ENCODE assay signal across 8 mouse cellular contexts in the genomic region with DNA sequence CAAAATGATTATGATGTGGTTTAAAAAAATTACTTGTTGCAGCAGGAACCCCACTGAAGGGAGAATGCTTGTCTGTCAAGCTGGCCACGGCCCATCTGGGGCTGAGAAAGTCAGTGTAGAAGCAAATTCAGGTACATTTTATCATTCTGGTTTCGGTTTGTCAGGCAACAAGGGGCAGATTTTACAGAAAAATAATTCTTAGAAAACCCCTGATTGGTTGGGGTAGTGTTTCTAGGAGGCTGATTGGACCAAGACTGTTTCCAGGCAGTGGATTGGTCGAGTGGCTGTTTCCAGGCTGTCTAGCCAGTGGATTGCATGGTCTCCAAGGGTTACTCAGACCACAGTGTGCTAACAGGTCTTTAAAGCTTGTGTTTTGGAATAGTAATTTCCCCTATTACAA. TPM values are rescaled to one million over a fixed set of nuclear protein-coding genes. Genes with fewer than 3 reads are reported as not detected.
DNase-seq lines count a peak whose midpoint lies in the region; ATAC-seq and TF ChIP-seq lines count a peak whose summit lies in the region.

Pnrc1 (minus strand) TSS at position 162 of the 400 bp plus-strand sequence.

- no peak within 1 kb of the TSS for H3K4me2 ChIP-seq in forebrain, embryonic 14.5 days (ENCODE audit: low read length)
- H3K4me2 ChIP-seq in lung, postnatal 0 days (replicated peaks; ENCODE audit: low read depth, low read length): peak within 1 kb of the TSS; percentile 46

- no peak within 1 kb of the TSS for H3K27ac ChIP-seq in forebrain, embryonic 14.5 days (ENCODE audit: low read depth, low read length)
- peak within 1 kb of the TSS; percentile 82 for H3K27ac ChIP-seq in layer of hippocampus, adult 2 months
- peak within 1 kb of the TSS; percentile 57 for H3K27ac ChIP-seq in lung, postnatal 0 days (ENCODE audit: low read length)

- WGBS in forebrain, embryonic 14.5 days: 63% methylated on average over 3 of the region's 3 CpGs
- 29% methylated on average over 3 of the region's 3 CpGs for WGBS in lung, postnatal 0 days

- DNase-seq in cerebellum, adult 9-11 months: peak; percentile 20
- no peak for DNase-seq in cerebellum, adult 11 months
- peak; percentile 79 to 91 for DNase-seq in adrenal gland, adult (ENCODE audit: inconsistent age in 2 of 2, low spot score in 1 of 2)
- no peak for DNase-seq in forebrain, embryonic 14.5 days (ENCODE audit: low spot score)
- DNase-seq in heart, postnatal 25 days (ENCODE audit: low spot score): peak; percentile 38
- DNase-seq in layer of hippocampus, adult 2 months (ENCODE audit: low spot score in 2 of 2): peak; percentile 24 to 66
- DNase-seq in lung, postnatal 0 days (ENCODE audit: low spot score): peak; percentile 92
- peak; percentile 41 for DNase-seq in ovary, postnatal 14 days (ENCODE audit: low spot score)

- intact Hi-C loops in heart, postnatal 25 days (cut with DNase I): no loop called here

- TF ChIP-seq EP300 in lung, postnatal 0 days (IDR thresholded peaks at IDR 0.05): no peak

- H3K4me1 ChIP-seq in forebrain, embryonic 14.5 days (ENCODE audit: control insufficient read depth, insufficient read depth, low read length): no peaks in the 10 kb centered on the region
- H3K4me1 ChIP-seq in lung, postnatal 0 days (ENCODE audit: insufficient read depth, low read depth, low read length): no peaks in the 10 kb centered on the region

- H3K9ac ChIP-seq in forebrain, embryonic 14.5 days (ENCODE audit: low read length): no peak within 1 kb of the TSS
- H3K9ac ChIP-seq in lung, postnatal 0 days (replicated peaks; ENCODE audit: low read depth): peak within 1 kb of the TSS; percentile 16; the same call in 1 of the 2 replicates

- ATAC-seq in forebrain, embryonic 14.5 days: no peak
- peak; percentile 99 for ATAC-seq in lung, postnatal 0 days

- no peaks in the 10 kb centered on the region for H3K36me3 ChIP-seq in forebrain, embryonic 14.5 days (ENCODE audit: control insufficient read depth, insufficient read depth, low read length)
- H3K36me3 ChIP-seq in lung, postnatal 0 days (ENCODE audit: insufficient read depth, low read length): no peaks in the 10 kb centered on the region

- no peak within 1 kb of the TSS for H3K4me3 ChIP-seq in forebrain, embryonic 14.5 days (ENCODE audit: low read depth, low read length)
- H3K4me3 ChIP-seq in layer of hippocampus, adult 2 months: peak within 1 kb of the TSS; percentile 61
- peak within 1 kb of the TSS; percentile 33 for H3K4me3 ChIP-seq in lung, postnatal 0 days (ENCODE audit: low read depth, low read length)

- no peak for TF ChIP-seq CTCF in layer of hippocampus, adult 2 months (conservative IDR thresholded peaks at IDR 0.05)
- no peak for TF ChIP-seq CTCF in lung, postnatal 0 days (IDR thresholded peaks at IDR 0.05)

- no peaks in the 10 kb centered on the region for H3K27me3 ChIP-seq in forebrain, embryonic 14.5 days (replicated peaks; ENCODE audit: control insufficient read depth, insufficient read depth, low read length)
- no peaks in the 10 kb centered on the region for H3K27me3 ChIP-seq in lung, postnatal 0 days (replicated peaks; ENCODE audit: insufficient read depth, low read length)

- H3K9me3 ChIP-seq in forebrain, embryonic 14.5 days (replicated peaks; ENCODE audit: control insufficient read depth, low read length): no peaks in the 10 kb centered on the region
- no peaks in the 10 kb centered on the region for H3K9me3 ChIP-seq in lung, postnatal 0 days (ENCODE audit: low read length)

RNA-seq across cellular contexts. Expression of gene Pnrc1, which starts in this region (rescaled TPM):
- polyA plus RNA-seq in forebrain, embryonic 14.5 days (2014; fragmentation: Nextera tagmentation; extraction: Ambion mirVana): 96.1 and 99.0 TPM in 2 replicates
- 100 to 1,000 TPM; 126 to 127 TPM for total RNA-seq in heart, postnatal 25 days (2021)
- total RNA-seq in layer of hippocampus, adult 2 months (2021): 100 to 1,000 TPM; 144 to 145 TPM
- polyA plus RNA-seq in lung, postnatal 0 days (2015; fragmentation: Nextera tagmentation; extraction: Ambion mirVana): 153 and 169 TPM in 2 replicates

Comparison
In these comparisons a context has a peak if more than half of its experiments do, and no peak if none do; other contexts are left out.
1. DNase-seq: peak in cerebellum, adult 9-11 months (single experiment), adrenal gland, adult (2 of 2), heart, postnatal 25 days (single experiment), layer of hippocampus, adult 2 months (2 of 2), lung, postnatal 0 days (single experiment) and ovary, postnatal 14 days (single experiment); none in cerebellum, adult 11 months (single experiment) and forebrain, embryonic 14.5 days (single experiment).